Mouse (Mus musculus): Measurements from ENCODE around the gene Hoxb9.

GRCm38 (mm10) chr11:96267021-96267920 lies 4.0 kb upstream of the Hoxb9 start:
- TF ChIP-seq CTCF (IDR thresholded peaks at IDR 0.05; ENCODE audit: low read depth) (no peak), EP300 (IDR thresholded peaks at IDR 0.05; ENCODE audit: low read depth) (no peak)

All from liver, embryonic 14.5 days (tissue).